Mouse (Mus musculus) monocyte, adult 2 months (primary cell): Measurements from ENCODE around the gene Phlpp1.

Experiments
- DNase-seq, 2 experiments: peaks; one replicate each; pipeline ENCODE4 v3.0.0; 2022; ENCODE audit warnings: low spot score in 2 of 2, low read depth in 1 of 2

Phlpp1 gene

GRCm38 (mm10) chr1:106192864-106193470 lies 21.4 kb downstream of the Phlpp1 start:
- no peak for DNase-seq

GRCm38 (mm10) chr1:106193487-106193886 lies 21.9 kb downstream of the Phlpp1 start:
- no peak for DNase-seq

GRCm38 (mm10) chr1:106194263-106194662 lies 22.7 kb downstream of the Phlpp1 start:
- no peak for DNase-seq

DNA sequence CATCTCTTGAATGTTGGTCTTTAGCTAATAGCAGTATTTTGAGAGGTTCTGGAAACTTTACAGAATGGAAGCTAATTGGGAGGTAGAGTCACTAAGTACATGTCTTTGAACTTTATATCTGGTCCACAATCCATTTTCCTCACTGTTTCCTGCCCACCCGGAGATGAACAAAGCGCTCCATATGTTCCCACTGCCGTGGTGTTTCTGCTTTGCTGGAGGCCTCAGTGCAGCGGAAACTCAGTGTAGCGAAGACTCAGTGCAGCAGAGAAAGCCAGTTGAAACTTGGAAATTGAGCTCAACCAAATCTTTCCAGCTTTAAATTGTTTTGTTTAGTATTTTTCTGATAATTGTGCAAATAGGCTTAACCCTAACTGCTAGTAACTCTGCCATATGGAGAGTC lies 26.4 kb downstream of the Phlpp1 start:
- DNase-seq = no peak

DNA sequence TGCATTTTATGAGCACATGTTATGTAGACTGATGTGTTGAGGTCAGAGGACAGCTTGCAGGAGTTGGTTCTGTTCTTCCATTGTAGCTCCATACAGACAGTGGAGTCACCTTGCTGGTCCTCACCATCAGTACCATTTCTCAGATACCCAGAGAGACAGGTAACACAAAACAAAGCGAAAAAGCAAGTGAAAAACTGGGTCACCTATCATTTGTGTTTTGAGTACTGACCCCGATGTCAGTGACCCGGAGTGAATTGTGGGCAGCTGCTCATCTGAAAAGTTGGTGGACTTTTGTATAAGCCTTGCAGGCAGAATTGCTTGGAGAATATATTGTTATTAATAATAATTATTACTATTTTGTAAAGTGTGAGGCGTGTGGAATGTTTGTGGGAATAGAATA lies 27.6 kb downstream of the Phlpp1 start:
- no peak for DNase-seq

DNA sequence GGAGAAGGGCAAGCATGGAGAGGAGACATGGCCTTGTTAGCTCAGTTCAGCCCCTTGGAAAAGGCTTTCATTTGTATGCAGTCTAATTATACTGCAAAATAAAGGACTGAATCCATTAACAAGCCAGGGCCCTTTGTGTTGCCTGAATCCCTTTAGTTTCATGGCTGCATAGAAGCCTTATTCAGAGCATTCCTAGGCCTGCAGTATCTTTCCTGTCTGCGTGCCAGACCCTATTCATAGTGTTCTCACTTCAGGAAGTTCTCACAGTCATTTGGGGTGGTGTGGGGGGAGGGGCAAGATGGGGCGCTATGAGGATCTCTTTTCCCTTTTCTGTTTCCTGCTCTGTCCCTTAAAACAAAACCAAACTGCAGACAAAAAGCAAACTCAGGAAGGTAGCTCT lies 28.1 kb downstream of the Phlpp1 start:
- DNase-seq = no peak

GRCm38 (mm10) chr1:106201025-106201424 lies 29.5 kb downstream of the Phlpp1 start:
- DNase-seq = no peak

DNA sequence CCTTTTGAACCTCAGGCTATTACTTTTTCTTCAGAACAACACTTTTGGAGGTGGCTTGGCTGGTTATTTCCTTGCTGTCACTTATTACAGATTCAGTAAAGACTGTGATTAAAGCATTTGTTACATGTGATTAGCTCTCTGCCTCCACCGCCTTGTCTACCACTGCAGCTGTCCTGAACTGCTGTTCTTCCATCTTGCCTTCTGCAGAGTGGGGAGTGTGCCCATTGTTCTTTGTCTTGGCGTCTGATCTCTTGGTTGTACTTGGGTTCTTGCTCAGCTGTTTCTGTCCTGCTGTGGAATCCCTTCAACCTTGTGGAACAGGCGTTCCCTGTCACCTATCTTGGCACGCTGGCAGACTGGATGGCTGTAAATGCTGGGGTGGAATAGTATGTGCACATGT lies 30.4 kb downstream of the Phlpp1 start:
- DNase-seq = no peak

DNA sequence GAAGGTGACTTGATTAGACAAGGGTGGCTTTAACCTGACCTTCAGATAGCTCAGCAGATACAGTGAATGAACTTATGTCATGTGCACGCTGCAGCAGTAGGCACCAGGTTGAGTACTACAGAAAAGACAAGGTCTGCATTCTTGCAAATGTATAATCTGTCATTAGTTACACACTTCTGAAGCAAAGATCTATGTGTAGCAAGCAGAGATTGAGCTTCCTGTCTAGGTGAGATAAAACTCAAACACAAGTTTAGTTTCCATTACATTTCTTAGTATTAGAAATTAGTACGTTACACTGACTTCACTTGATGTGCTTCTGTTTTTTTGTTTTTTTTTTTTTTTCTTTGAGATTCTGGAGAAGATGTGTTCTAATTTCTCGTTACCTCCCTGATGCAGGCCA lies 32.4 kb downstream of the Phlpp1 start:
- no peak for DNase-seq

DNA sequence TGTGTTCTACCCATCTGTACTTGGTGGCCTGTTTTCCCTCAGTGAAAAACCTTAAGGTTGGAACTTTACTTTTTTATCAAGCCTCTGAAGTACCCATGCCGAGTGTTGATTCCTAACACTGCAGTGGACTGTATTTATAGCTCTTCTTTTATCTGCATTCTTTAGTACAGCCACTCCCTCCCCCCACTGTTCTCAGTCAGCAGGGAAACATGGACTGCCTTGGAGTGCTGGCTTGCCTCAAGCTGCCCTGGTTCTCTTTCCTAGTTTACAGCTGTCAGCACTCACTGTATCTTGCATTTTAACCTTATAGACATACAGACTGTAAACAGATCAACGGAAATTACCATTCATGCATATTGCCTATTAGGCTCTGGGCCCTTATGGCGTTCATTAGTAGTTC lies 32.8 kb downstream of the Phlpp1 start:
- DNase-seq = no peak

DNA sequence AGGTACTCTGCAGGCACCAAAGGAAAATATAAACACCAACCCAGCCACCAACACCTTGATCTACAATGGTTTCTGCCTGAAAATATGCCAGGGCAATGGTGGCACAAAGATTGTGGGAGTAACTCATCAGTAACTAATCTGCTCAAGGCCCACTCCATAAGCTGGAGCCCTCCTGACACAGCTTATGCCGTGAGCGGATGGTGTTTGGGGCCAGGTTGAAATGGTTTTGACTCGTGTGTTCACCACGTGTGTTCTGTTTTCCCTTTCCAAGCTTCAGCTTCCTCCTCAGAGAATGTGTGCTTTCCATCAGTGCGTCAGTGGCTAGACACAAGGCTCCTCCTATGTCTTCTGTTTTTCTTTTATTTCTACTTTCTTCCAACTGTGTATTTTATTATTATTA lies 37.0 kb downstream of the Phlpp1 start:
- DNase-seq = no peak

GRCm38 (mm10) chr1:106210461-106210860 lies 38.9 kb downstream of the Phlpp1 start:
- no peak for DNase-seq

- DNase-seq = no peak
These were observed 39.6 kb downstream of the Phlpp1 start for GRCm38 (mm10) chr1:106211146-106211545.

DNA sequence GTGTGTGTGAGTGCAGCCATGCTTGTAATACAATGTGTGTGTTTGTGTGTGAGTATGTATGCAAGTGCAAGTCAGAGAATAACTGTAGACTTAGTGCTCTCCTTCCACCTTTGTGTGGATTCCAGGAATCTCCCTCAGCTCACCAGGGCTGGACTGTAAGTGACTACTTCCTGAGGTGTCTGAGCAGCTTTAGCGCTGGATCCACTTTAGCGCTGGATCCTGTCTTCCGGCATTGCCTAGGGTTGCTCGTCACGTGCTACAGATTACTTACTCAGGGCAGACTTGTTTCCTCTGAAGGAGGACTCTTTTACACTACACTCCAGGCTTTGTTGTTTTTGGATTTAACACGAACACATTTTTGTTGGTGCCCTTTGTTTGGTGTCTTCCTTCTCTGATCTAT lies 48.9 kb downstream of the Phlpp1 start:
- no peak for DNase-seq

- DNase-seq = no peak
These were observed 49.8 kb downstream of the Phlpp1 start for GRCm38 (mm10) chr1:106221371-106221770.

GRCm38 (mm10) chr1:106221964-106222363 lies 50.4 kb downstream of the Phlpp1 start:
- no peak for DNase-seq

GRCm38 (mm10) chr1:106226613-106227012 lies 55.1 kb downstream of the Phlpp1 start:
- no peak for DNase-seq

DNA sequence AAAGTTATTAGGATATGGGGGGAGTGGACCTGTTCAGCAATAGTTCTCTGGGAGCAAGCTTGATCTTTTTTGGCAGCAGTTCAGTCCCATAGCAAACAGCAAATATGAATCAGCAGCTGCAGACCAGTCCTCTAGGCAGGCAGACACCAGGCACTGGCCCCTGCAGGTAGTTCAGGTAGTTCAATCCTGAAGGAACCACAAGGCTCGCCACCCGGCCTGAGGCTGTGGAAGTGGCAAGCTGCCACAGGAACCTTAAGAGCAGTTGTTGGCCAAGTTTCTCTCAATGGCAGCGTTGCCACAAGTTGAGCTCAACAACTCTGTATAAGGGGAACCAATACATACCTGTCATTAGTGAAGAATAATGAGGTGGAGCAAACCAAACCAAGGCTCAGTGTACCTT lies 58.8 kb downstream of the Phlpp1 start:
- no peak for DNase-seq

DNA sequence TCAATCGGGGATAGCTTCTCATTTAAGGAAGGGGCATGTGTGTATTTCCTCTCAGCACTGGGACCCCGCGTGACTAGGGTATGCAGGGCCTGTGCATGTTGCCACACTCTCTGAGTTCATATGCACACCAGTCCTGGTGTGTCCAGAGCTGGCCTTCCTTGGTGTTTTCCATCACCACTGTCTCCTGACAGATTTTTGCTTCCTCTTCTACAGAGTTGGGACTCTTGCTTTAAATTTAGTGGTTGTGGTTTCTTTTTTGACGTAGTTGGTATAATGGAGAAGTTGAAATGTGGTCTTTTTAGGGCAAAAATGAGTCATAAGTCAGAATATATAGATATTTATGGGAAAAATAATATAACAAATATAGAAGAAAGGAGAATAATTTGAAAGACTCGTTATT lies 59.8 kb downstream of the Phlpp1 start:
- DNase-seq = peak; percentile 0 to 44

- no peak for DNase-seq
These were observed 60.4 kb downstream of the Phlpp1 start for GRCm38 (mm10) chr1:106231805-106232459.

- DNase-seq = no peak
These were observed 60.9 kb downstream of the Phlpp1 start for GRCm38 (mm10) chr1:106232460-106232850.

DNA sequence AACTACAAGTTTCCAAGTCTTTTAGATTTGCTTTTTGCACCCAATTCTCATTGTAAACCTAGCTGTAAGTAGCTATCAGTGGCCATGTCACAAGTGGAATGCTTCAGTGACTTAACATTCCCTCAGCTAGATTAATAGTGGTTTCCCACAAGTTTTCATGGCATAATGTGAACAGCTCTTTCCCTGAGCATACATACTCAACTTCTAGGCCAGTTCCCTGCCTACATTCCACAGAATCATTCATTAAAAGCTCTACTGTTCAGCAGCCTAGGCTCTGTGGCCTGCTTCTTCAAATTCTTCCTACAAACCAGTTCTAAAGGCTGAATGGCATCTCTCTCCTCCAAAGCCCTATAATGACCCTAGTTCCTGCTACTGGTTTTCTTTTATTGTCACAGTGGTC lies 65.4 kb downstream of the Phlpp1 start:
- no peak for DNase-seq

DNA sequence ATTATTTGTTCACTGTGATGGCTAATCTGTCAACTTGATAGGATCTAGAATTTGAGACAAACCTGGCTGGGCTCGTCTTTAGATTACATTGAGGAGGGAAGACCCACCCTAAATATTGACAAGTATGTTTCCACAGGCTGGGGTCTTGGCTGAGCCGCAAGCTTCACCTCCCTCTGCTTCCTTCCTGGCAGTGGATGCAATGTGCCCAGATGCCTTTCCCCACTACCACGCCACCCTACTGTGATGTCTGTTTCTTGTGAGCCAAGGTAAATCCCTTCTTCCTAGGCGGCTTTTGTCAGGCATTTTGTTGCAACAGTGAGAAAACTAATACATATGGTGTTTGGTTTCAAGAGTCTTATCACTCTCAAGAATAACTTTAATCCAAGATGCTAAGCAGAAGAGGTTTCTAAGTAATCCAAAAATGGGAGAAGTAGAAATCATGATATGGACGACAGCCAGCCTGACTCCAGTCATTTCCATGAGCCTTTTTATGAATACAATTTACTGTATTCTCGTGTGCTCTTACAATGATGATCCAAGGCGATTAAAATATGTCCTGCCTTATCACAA lies 68.6 kb downstream of the Phlpp1 start:
- no peak for DNase-seq
